Mouse (Mus musculus) CH12.LX (cell line): ENCODE data around the gene Lrrc58. TPM values are rescaled to one million over a fixed set of nuclear protein-coding genes. Genes with fewer than 3 reads are reported as not detected.

ENCODE experiments used
- DNase-seq: peaks from one replicate; pipeline ENCODE4 v3.0.0-alpha.2; 2013; ENCODE audit errors: extremely low read depth
- H3K27ac ChIP-seq: 2 replicates; pipeline ENCODE4 v1.5.1; 2012; ENCODE audit warnings: low read depth, mild to moderate bottlenecking, control low read depth, moderate library complexity; ENCODE audit not compliant: insufficient read depth
- H3K27me3 ChIP-seq: replicated peaks from 2 replicates; pipeline ENCODE3; 2012; ENCODE audit warnings: inconsistent platforms
- H3K36me3 ChIP-seq, 2 experiments: replicated peaks in 1 of 2; 2 replicates each; pipeline versions ENCODE3 to v1.6.1; 2012; ENCODE audit warnings: inconsistent platforms in 1 of 2, low read length in 1 of 2, mild to moderate bottlenecking in 1 of 2, mixed read lengths in 1 of 2, moderate library complexity in 1 of 2; ENCODE audit not compliant: control insufficient read depth in 1 of 2, insufficient read depth in 1 of 2
- H3K4me1 ChIP-seq, 2 experiments: 2 replicates each; pipeline ENCODE4 v1.6.1; 2012; ENCODE audit warnings: inconsistent platforms in 1 of 2, moderate library complexity in 1 of 2; ENCODE audit not compliant: insufficient read depth in 2 of 2, control insufficient read depth in 1 of 2
- H3K4me2 ChIP-seq: 2 replicates; pipeline ENCODE4 v1.6.1; 2012; ENCODE audit warnings: low read depth, mild to moderate bottlenecking, control low read depth; ENCODE audit not compliant: poor library complexity, insufficient read depth, severe bottlenecking
- H3K4me3 ChIP-seq, 3 experiments: fragments of 150-350 bp in 1 of 3; sonication (generic) in 1 of 3; replicated peaks in 1 of 3; 2 replicates each; pipeline versions ENCODE3 to v1.5.1; 2011 to 2012; ENCODE audit warnings: low read depth in 2 of 3, low read length in 2 of 3, mild to moderate bottlenecking in 2 of 3, moderate library complexity in 2 of 3, control low read depth in 1 of 3, improper control_type of control experiment in 1 of 3, inconsistent platforms in 1 of 3, mixed read lengths in 1 of 3; ENCODE audit not compliant: poor library complexity in 1 of 3
- H3K79me2 ChIP-seq: replicated peaks from 2 replicates; pipeline ENCODE4 v1.6.1; 2012; ENCODE audit warnings: mild to moderate bottlenecking, moderate library complexity; ENCODE audit not compliant: control insufficient read depth, poor library complexity, insufficient read depth, severe bottlenecking; ENCODE audit errors: extremely low read depth
- H3K9ac ChIP-seq: 2 replicates; pipeline ENCODE4 v1.6.1; 2012; ENCODE audit warnings: low read depth, mild to moderate bottlenecking, control low read depth, moderate library complexity; ENCODE audit not compliant: insufficient read depth
- H3K9me3 ChIP-seq: replicated peaks from 2 replicates; pipeline ENCODE3; 2012; ENCODE audit warnings: low read length, inconsistent platforms, mixed read lengths
- BHLHE40 ChIP-seq: IDR thresholded peaks from 2 replicates; pipeline ENCODE4 v1.6.1; 2011; ENCODE audit warnings: mild to moderate bottlenecking, low read depth, low read length, improper control_type of control experiment
- CHD1 ChIP-seq: IDR thresholded peaks from 2 replicates; pipeline ENCODE4 v1.6.1; 2012; ENCODE audit warnings: low read depth, low read length, improper control_type of control experiment, inconsistent platforms
- GABPA ChIP-seq: IDR thresholded peaks from 2 replicates; pipeline ENCODE4 v1.6.1; 2012; ENCODE audit warnings: low read depth, low read length, improper control_type of control experiment, inconsistent platforms; ENCODE audit not compliant: insufficient replicate concordance
- HCFC1 ChIP-seq: IDR thresholded peaks from 2 replicates; pipeline ENCODE4 v1.6.1; 2012; ENCODE audit warnings: low read depth, mild to moderate bottlenecking, inconsistent platforms, low read length, improper control_type of control experiment
- IRF4 ChIP-seq: IDR thresholded peaks from 2 replicates; pipeline ENCODE4 v1.6.1; 2014; ENCODE audit warnings: low read depth, mild to moderate bottlenecking, inconsistent platforms, low read length, improper control_type of control experiment
- MEF2A ChIP-seq: IDR thresholded peaks from 2 replicates; pipeline ENCODE4 v1.6.1; 2014; ENCODE audit warnings: low read depth, mild to moderate bottlenecking, inconsistent platforms, low read length, improper control_type of control experiment, borderline replicate concordance
- MXI1 ChIP-seq: IDR thresholded peaks from 2 replicates; pipeline ENCODE4 v1.6.1; 2011; ENCODE audit warnings: mild to moderate bottlenecking, low read depth, low read length, improper control_type of control experiment
- MYC ChIP-seq: IDR thresholded peaks from 2 replicates; pipeline ENCODE4 v1.6.1; 2011; ENCODE audit warnings: low read depth, mild to moderate bottlenecking, improper control_type of control experiment, low read length
- NRF1 ChIP-seq: IDR thresholded peaks from 2 replicates; pipeline ENCODE4 v1.6.1; 2014; ENCODE audit warnings: low read depth, mild to moderate bottlenecking, inconsistent platforms, low read length, improper control_type of control experiment, moderate library complexity
- SIN3A ChIP-seq: IDR thresholded peaks from 2 replicates; pipeline ENCODE4 v1.6.1; 2012; ENCODE audit warnings: low read length, improper control_type of control experiment, inconsistent platforms
- SMC3 ChIP-seq: IDR thresholded peaks from 2 replicates; pipeline ENCODE4 v1.6.1; 2011; ENCODE audit warnings: low read depth, low read length, improper control_type of control experiment
- USF1 ChIP-seq: IDR thresholded peaks from 2 replicates; pipeline ENCODE4 v1.6.1; 2014; ENCODE audit warnings: low read depth, mild to moderate bottlenecking, inconsistent platforms, low read length, improper control_type of control experiment
- USF2 ChIP-seq: conservative IDR thresholded peaks from 2 replicates; pipeline ENCODE4 v1.6.1; 2011; ENCODE audit warnings: low read depth, low read length, improper control_type of control experiment
- ZKSCAN1 ChIP-seq: IDR thresholded peaks from 2 replicates; pipeline ENCODE4 v1.6.1; 2012; ENCODE audit warnings: low read depth, inconsistent platforms, low read length, improper control_type of control experiment, borderline replicate concordance
- dilution Hi-C: fragments of 300-500 bp; cut with MboI; formaldehyde crosslinking; loops from 2 replicates; pipeline ENCODE4 v1.14.3; 2020; ENCODE audit warnings: low sequenced_read_pairs; ENCODE audit not compliant: extremely low pct_unique_long_range_greater_than_20kb, extremely low pct_ligation_motif_present
- in situ Hi-C: fragments of 300-500 bp; cut with MboI; formaldehyde crosslinking; loops from 3 replicates; pipeline ENCODE4 v1.14.3; 2019; ENCODE audit warnings: low sequenced_read_pairs, low pct_ligation_motif_present, low pct_unique_long_range_greater_than_20kb, mixed read lengths
- polyA plus RNA-seq: library from polyadenylated mRNA; unstranded; fragments of >175 nt; gene quantifications from 2 replicates; pipeline ENCODE4 v1.2.1, GENCODE M21; 2012; ENCODE audit warnings: low read depth; ENCODE audit not compliant: insufficient read length
- total RNA-seq, 2 experiments: library from RNA; depleted of rRNA; stranded (reverse); fragments of 300-350 nt in 1 of 2; fragments of >200 nt in 1 of 2; gene quantifications; 2 replicates each; pipeline ENCODE4 v1.2.3; 2012 to 2014

Lrrc58 gene
- total and polyA plus RNA-seq, 3 experiments, result 17.4 to 30.8 (median 28.4) TPM

- in situ Hi-C loops (loop anchor here (25.0 kb wide), 1 partner anchor 725 kb away; no protein-coding TSS in a partner anchor), dilution Hi-C loops (no loop called here)
- H3K79me2 ChIP-seq, result no peaks in the 10 kb centered on the region
- no peak overlapping the region for H3K27ac ChIP-seq
- no peak for DNase-seq
- H3K4me3 ChIP-seq, result no peak overlapping the region
- no peaks in the 10 kb centered on the region for H3K9me3 ChIP-seq
- H3K9ac ChIP-seq, result no peak overlapping the region
- no peak overlapping the region for H3K4me2 ChIP-seq
- H3K36me3 ChIP-seq, result no peaks in the 10 kb centered on the region
- TF ChIP-seq CHD1 (no peak), SMC3 (no peak), USF1 (no peak), MYC (no peak), BHLHE40 (no peak), IRF4 (no peak), MEF2A (no peak), NRF1 (no peak), GABPA (no peak), HCFC1 (no peak)
- TF ChIP-seq, all 38 proteins: peak for 0
- no peaks in the 10 kb centered on the region for H3K27me3 ChIP-seq
- H3K4me1 ChIP-seq, result peaks cover 2 to 4% of the 10 kb centered on the region in 2 experiments; a peak in 1 of 4 replicates
These were observed 30.6 kb upstream of the Lrrc58 start for GRCm38 (mm10) chr16:37837571-37837970.

- H3K79me2 ChIP-seq, result no peaks in the 10 kb centered on the region
- no peak overlapping the region for H3K27ac ChIP-seq
- H3K27me3 ChIP-seq, result peaks cover 3% of the 10 kb centered on the region
- in situ Hi-C loops, result loop anchor here (25.0 kb wide), 1 partner anchor 730 kb away; no protein-coding TSS in a partner anchor
- dilution Hi-C loops, result no loop called here
- no peaks in the 10 kb centered on the region for H3K9me3 ChIP-seq
- H3K4me1 ChIP-seq, result peaks cover 2 to 4% of the 10 kb centered on the region in 2 experiments; a peak in 1 of 4 replicates
- no peaks in the 10 kb centered on the region for H3K36me3 ChIP-seq
- H3K4me2 ChIP-seq, result no peak overlapping the region
- no peak overlapping the region for H3K9ac ChIP-seq
- TF ChIP-seq CHD1 (no peak), BHLHE40 (no peak), MXI1 (no peak), MYC (no peak), SIN3A (no peak), USF2 (no peak), ZKSCAN1 (no peak), MEF2A (no peak)
- no peak overlapping the region for H3K4me3 ChIP-seq
- no peak for DNase-seq
These were observed 25.8 kb upstream of the Lrrc58 start for GRCm38 (mm10) chr16:37842439-37842838.
